Mouse (Mus musculus): ENCODE data around the gene Smoc1. TPM values are rescaled to one million over a fixed set of nuclear protein-coding genes. Genes with fewer than 3 reads are reported as not detected.

The Smoc1 gene
- polyA plus RNA-seq, 1 experiment from 2014 or later, result 14.7 TPM

GRCm38 (mm10) chr12:81219339-81219738, 192.7 kb downstream of the Smoc1 start:
- Histone ChIP-seq H3K4me3 (no peak overlapping the region), H3K27ac (no peak overlapping the region), H3K9me3 (no peaks in the 10 kb centered on the region), H3K4me2 (replicated peaks) (no peak overlapping the region), H3K4me1 (no peaks in the 10 kb centered on the region; the same call in 1 of the 2 replicates), H3K36me3 (no peaks in the 10 kb centered on the region), H3K9ac (no peak overlapping the region), H3K27me3 (replicated peaks) (no peaks in the 10 kb centered on the region)
- no peak for ATAC-seq (ENCODE audit: low FRiP score, low read depth)
- 70% methylated on average over 4 of the region's 4 CpGs for WGBS

GRCm38 (mm10) chr12:81223276-81223675, 196.7 kb downstream of the Smoc1 start:
- 69% methylated on average over 2 of the region's 2 CpGs for WGBS
- Histone ChIP-seq H3K9ac (no peak overlapping the region), H3K4me2 (replicated peaks) (no peak overlapping the region), H3K9me3 (no peaks in the 10 kb centered on the region), H3K4me3 (no peak overlapping the region), H3K4me1 (peaks cover 6% of the 10 kb centered on the region; the same call in 1 of the 2 replicates), H3K27me3 (replicated peaks) (no peaks in the 10 kb centered on the region), H3K36me3 (no peaks in the 10 kb centered on the region), H3K27ac (no peak overlapping the region)
- no peak for ATAC-seq (ENCODE audit: low FRiP score, low read depth)

- Histone ChIP-seq H3K9me3 (no peaks in the 10 kb centered on the region), H3K4me2 (replicated peaks) (no peak overlapping the region), H3K27ac (no peak overlapping the region), H3K36me3 (no peaks in the 10 kb centered on the region), H3K27me3 (replicated peaks) (no peaks in the 10 kb centered on the region), H3K4me1 (0 out of 2 replicates have a peak, but pooled peaks cover 6% of the 10 kb centered on the region), H3K4me3 (no peak overlapping the region), H3K9ac (no peak overlapping the region)
- WGBS, result 78% methylated on average over 2 of the region's 2 CpGs
- ATAC-seq (ENCODE audit: low FRiP score, low read depth), result no peak
Measured at GRCm38 (mm10) chr12:81224843-81225242, 198.2 kb downstream of the Smoc1 start.

GRCm38 (mm10) chr12:81225966-81226577, 199.5 kb downstream of the Smoc1 start:
- no peaks in the 10 kb centered on the region for H3K27me3 ChIP-seq (replicated peaks)
- H3K4me1 ChIP-seq, result 0 out of 2 replicates have a peak, but pooled peaks cover 6% of the 10 kb centered on the region
- no peaks in the 10 kb centered on the region for H3K36me3 ChIP-seq
- no peak overlapping the region for H3K27ac ChIP-seq
- H3K4me2 ChIP-seq (replicated peaks), result no peak overlapping the region
- no peak overlapping the region for H3K4me3 ChIP-seq
- no peak for ATAC-seq (ENCODE audit: low FRiP score, low read depth)
- WGBS, result 49% methylated on average over 6 of the region's 6 CpGs
- no peak overlapping the region for H3K9ac ChIP-seq
- H3K9me3 ChIP-seq, result no peaks in the 10 kb centered on the region

GRCm38 (mm10) chr12:81226590-81226989, 200.0 kb downstream of the Smoc1 start:
- H3K27me3 ChIP-seq (replicated peaks), result no peaks in the 10 kb centered on the region
- 0 out of 2 replicates have a peak, but pooled peaks cover 6% of the 10 kb centered on the region for H3K4me1 ChIP-seq
- H3K4me2 ChIP-seq (replicated peaks), result no peak overlapping the region
- no peak overlapping the region for H3K9ac ChIP-seq
- H3K9me3 ChIP-seq, result no peaks in the 10 kb centered on the region
- ATAC-seq (ENCODE audit: low FRiP score, low read depth), result no peak
- no peak overlapping the region for H3K4me3 ChIP-seq
- WGBS, result 72% methylated on average over 3 of the region's 3 CpGs
- no peaks in the 10 kb centered on the region for H3K36me3 ChIP-seq
- no peak overlapping the region for H3K27ac ChIP-seq

- Histone ChIP-seq H3K4me2 (replicated peaks) (no peak overlapping the region), H3K9ac (no peak overlapping the region), H3K4me3 (no peak overlapping the region), H3K4me1 (0 out of 2 replicates have a peak, but pooled peaks cover 6% of the 10 kb centered on the region), H3K27me3 (replicated peaks) (no peaks in the 10 kb centered on the region), H3K9me3 (no peaks in the 10 kb centered on the region), H3K27ac (no peak overlapping the region), H3K36me3 (no peaks in the 10 kb centered on the region)
- 69% methylated on average over 5 of the region's 5 CpGs for WGBS
- ATAC-seq (ENCODE audit: low FRiP score, low read depth), result no peak
Measured at GRCm38 (mm10) chr12:81227767-81228460, 201.3 kb downstream of the Smoc1 start.

- no peaks in the 10 kb centered on the region for H3K9me3 ChIP-seq
- WGBS, result 92% methylated on average over 1 of the region's 1 CpGs
- no peak for ATAC-seq (ENCODE audit: low FRiP score, low read depth)
- H3K4me2 ChIP-seq (replicated peaks), result no peak overlapping the region
- no peak overlapping the region for H3K4me3 ChIP-seq
- H3K4me1 ChIP-seq, result no peaks in the 10 kb centered on the region
- H3K27ac ChIP-seq, result no peak overlapping the region
- H3K9ac ChIP-seq, result no peak overlapping the region
- H3K27me3 ChIP-seq (replicated peaks), result no peaks in the 10 kb centered on the region
- no peaks in the 10 kb centered on the region for H3K36me3 ChIP-seq
Measured at GRCm38 (mm10) chr12:81233746-81234380, 207.3 kb downstream of the Smoc1 start.

GRCm38 (mm10) chr12:81235456-81236330, 209.1 kb downstream of the Smoc1 start:
- Histone ChIP-seq H3K27ac (no peak overlapping the region), H3K27me3 (replicated peaks) (no peaks in the 10 kb centered on the region), H3K9me3 (no peaks in the 10 kb centered on the region), H3K4me2 (replicated peaks) (no peak overlapping the region), H3K4me1 (no peaks in the 10 kb centered on the region), H3K36me3 (no peaks in the 10 kb centered on the region), H3K9ac (no peak overlapping the region), H3K4me3 (no peak overlapping the region)
- 87% methylated on average over 10 of the region's 10 CpGs for WGBS
- ATAC-seq (ENCODE audit: low FRiP score, low read depth), result no peak

Small RNA genes lying within 50 kb of the gene (microRNA-seq; reads per million reads assigned to microRNA genes)
- gene Mir3067, result 18.8 reads per million, percentile 29 among the genes with 10 or more reads in this experiment

Other genes starting within 250 kb of the Smoc1 start
- gene Susd6, start 236.3 kb upstream of the Smoc1 start, polyA plus RNA-seq (2016; fragmentation: Nextera tagmentation; extraction: Ambion mirVana), result 18.6 and 19.5 TPM in 2 replicates
- gene Srsf5, start 81.3 kb upstream of the Smoc1 start, polyA plus RNA-seq (2016; fragmentation: Nextera tagmentation; extraction: Ambion mirVana), result 523 and 578 TPM in 2 replicates
- 0.30 and 0.46 TPM in 2 replicates for gene Slc10a1, start 58.1 kb upstream of the Smoc1 start, polyA plus RNA-seq (2016; fragmentation: Nextera tagmentation; extraction: Ambion mirVana)